1 mouse cellular context compared by ENCODE assay signal in the genomic region with DNA sequence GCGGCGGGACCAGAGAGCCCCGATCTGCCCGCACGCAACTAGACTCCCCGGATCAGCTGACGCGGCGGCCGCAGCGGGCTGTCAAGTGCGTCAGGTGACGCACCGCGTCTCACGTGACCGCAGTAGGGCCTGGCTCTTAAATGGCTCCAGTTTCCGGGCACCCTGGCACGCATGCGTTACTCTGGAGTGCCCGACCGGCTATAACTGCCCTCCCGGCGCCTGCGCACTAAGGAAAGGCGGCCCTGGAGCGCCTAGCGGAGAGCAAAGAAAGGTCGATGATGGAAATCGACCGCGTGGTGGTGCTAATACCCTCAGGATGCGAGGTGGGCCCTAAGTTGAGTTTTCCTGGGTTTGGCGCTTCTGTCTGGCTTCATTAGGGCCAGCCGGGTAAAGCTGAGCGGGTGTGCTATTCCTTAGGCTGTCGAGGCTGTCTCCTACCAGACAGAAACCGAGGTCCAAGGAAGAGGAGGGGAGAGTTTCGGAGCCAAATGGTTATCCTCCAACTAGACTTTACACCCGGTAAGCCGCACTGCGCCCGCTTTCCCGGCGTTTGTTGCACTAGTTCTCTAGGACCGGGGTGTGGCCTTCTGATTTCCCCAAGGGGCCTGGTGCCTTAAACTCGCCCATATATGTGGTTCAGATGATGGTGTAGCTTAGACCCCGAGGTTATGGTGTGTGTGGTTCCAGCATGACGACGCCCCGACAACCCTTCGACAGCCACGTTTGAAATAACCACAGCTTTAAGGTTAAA.
TF ChIP-seq lines count a peak whose summit lies in the region.

A gene (minus strand): TSS at position 96 of the 751 bp plus-strand sequence.

TF ChIP-seq in MEL, 35 proteins besides CTCF, POLR2A, EP300 and RAD21 (continued from another document):
- TF ChIP-seq SIN3A (IDR thresholded peaks at IDR 0.05; ENCODE audit: low read length): peak; percentile 99
- peak; percentile 80 for TF ChIP-seq MXI1 (IDR thresholded peaks at IDR 0.05; ENCODE audit: low read depth, low read length)
- TF ChIP-seq TCF12 (IDR thresholded peaks at IDR 0.05; ENCODE audit: low read depth, low read length): peak; percentile 66; the same call in 1 of the 2 replicates
- no peak for TF ChIP-seq CHD1 (IDR thresholded peaks at IDR 0.05; ENCODE audit: low read depth, low read length)
- no peak for TF ChIP-seq CHD2 (IDR thresholded peaks at IDR 0.05; ENCODE audit: low read length)
- TF ChIP-seq POLR2AphosphoS5 (IDR thresholded peaks at IDR 0.05; ENCODE audit: borderline replicate concordance, low read depth, low read length): no peak
- TF ChIP-seq MAFK (IDR thresholded peaks at IDR 0.05; ENCODE audit: borderline replicate concordance, low read depth, low read length): no peak
